Mouse (Mus musculus) stomach, embryonic 16.5 days (tissue): ENCODE results near the gene Zdhhc21. TPM values are rescaled to one million over a fixed set of nuclear protein-coding genes. Genes with fewer than 3 reads are reported as not detected.

ENCODE experiments used
- ATAC-seq: fragments of 200-750 bp; cut with Nextera tagmentation; 2 replicates; pipeline ENCODE4 v1.8.0; 2017; ENCODE audit warnings: moderate number of reproducible peaks, moderate TSS enrichment; ENCODE audit not compliant: insufficient read depth, low FRiP score
- H3K27ac ChIP-seq: fragments of 300-500 bp; sonication (generic); 2 replicates; pipeline ENCODE4 v1.5.1; 2014; ENCODE audit warnings: low read length
- H3K27me3 ChIP-seq: fragments of 300-500 bp; sonication (generic); 2 replicates; pipeline ENCODE4 v1.6.1; 2014; ENCODE audit warnings: low read length, control low read depth, mixed read lengths; ENCODE audit not compliant: control insufficient read depth, insufficient read depth
- H3K36me3 ChIP-seq: fragments of 300-500 bp; sonication (generic); 2 replicates; pipeline ENCODE4 v1.6.1; 2014; ENCODE audit warnings: low read length; ENCODE audit not compliant: control insufficient read depth, insufficient read depth
- H3K4me1 ChIP-seq: fragments of 300-500 bp; sonication (generic); 2 replicates; pipeline ENCODE4 v1.6.1; 2014; ENCODE audit warnings: low read length, control low read depth, mixed read lengths; ENCODE audit not compliant: control insufficient read depth, insufficient read depth
- H3K4me2 ChIP-seq: fragments of 300-500 bp; sonication (generic); 2 replicates; pipeline ENCODE4 v1.6.1; 2014; ENCODE audit warnings: low read depth, low read length, mixed read lengths
- H3K4me3 ChIP-seq: fragments of 300-500 bp; sonication (generic); replicated peaks from 2 replicates; pipeline ENCODE4 v1.5.1; 2014; ENCODE audit warnings: mild to moderate bottlenecking, low read length
- H3K9ac ChIP-seq: fragments of 300-500 bp; sonication (generic); 2 replicates; pipeline ENCODE4 v1.6.1; 2014; ENCODE audit warnings: low read length
- H3K9me3 ChIP-seq: fragments of 300-500 bp; sonication (generic); replicated peaks from 2 replicates; pipeline ENCODE4 v1.6.1; 2016; ENCODE audit warnings: low read length, control low read depth; ENCODE audit not compliant: control insufficient read depth
- WGBS: fragments of 180-500 bp; shearing (Covaris S2); extraction: QIAGEN DNeasy Blood & Tissue Kit; methylation state at CpG from one replicate; pipeline ENCODE4 v1.1.7; 2014; 5-methylcytosine and 5-hydroxymethylcytosine counted together
- polyA plus RNA-seq: library from polyadenylated mRNA; unstranded; fragments of >200 nt; fragmentation: Nextera tagmentation; extraction: Ambion mirVana; gene quantifications from 2 replicates; pipeline ENCODE4 v1.2.1, GENCODE M21; 2015

Gene Zdhhc21
- polyA plus RNA-seq, 1 experiment from 2014 or later: 18.2 TPM

GRCm38 (mm10) chr4:82763586-82763985 lies 96.2 kb downstream of the Zdhhc21 start:
- no peaks in the 10 kb centered on the region for H3K27me3 ChIP-seq
- H3K27ac ChIP-seq: no peak overlapping the region
- H3K9ac ChIP-seq: no peak overlapping the region
- H3K9me3 ChIP-seq: no peaks in the 10 kb centered on the region
- H3K36me3 ChIP-seq: no peaks in the 10 kb centered on the region
- no peak overlapping the region for H3K4me2 ChIP-seq
- H3K4me1 ChIP-seq: no peaks in the 10 kb centered on the region; the same call in 1 of the 2 replicates
- 50% methylated on average over 5 of the region's 5 CpGs for WGBS
- no peak for ATAC-seq
- no peak overlapping the region for H3K4me3 ChIP-seq

- Histone ChIP-seq H3K4me2 (no peak overlapping the region), H3K4me3 (no peak overlapping the region), H3K9ac (no peak overlapping the region), H3K27me3 (no peaks in the 10 kb centered on the region), H3K4me1 (no peaks in the 10 kb centered on the region; the same call in 1 of the 2 replicates), H3K36me3 (no peaks in the 10 kb centered on the region), H3K27ac (no peak overlapping the region), H3K9me3 (no peaks in the 10 kb centered on the region)
- no peak for ATAC-seq
- 10% methylated on average over 10 of the region's 10 CpGs for WGBS
These were observed 97.2 kb downstream of the Zdhhc21 start for GRCm38 (mm10) chr4:82762430-82763119.

- Histone ChIP-seq H3K36me3 (no peaks in the 10 kb centered on the region), H3K9ac (no peak overlapping the region), H3K4me3 (no peak overlapping the region), H3K27ac (no peak overlapping the region), H3K27me3 (no peaks in the 10 kb centered on the region), H3K9me3 (no peaks in the 10 kb centered on the region), H3K4me1 (no peaks in the 10 kb centered on the region), H3K4me2 (no peak overlapping the region)
- no peak for ATAC-seq
- WGBS: 34% methylated on average over 3 of the region's 3 CpGs
These were observed 103.5 kb downstream of the Zdhhc21 start for GRCm38 (mm10) chr4:82756295-82756626.

- no peaks in the 10 kb centered on the region for H3K27me3 ChIP-seq
- 67% methylated on average over 3 of the region's 3 CpGs for WGBS
- no peak overlapping the region for H3K27ac ChIP-seq
- no peak overlapping the region for H3K4me2 ChIP-seq
- no peaks in the 10 kb centered on the region for H3K4me1 ChIP-seq
- no peak overlapping the region for H3K4me3 ChIP-seq
- H3K9ac ChIP-seq: no peak overlapping the region
- no peaks in the 10 kb centered on the region for H3K9me3 ChIP-seq
- no peak for ATAC-seq
- H3K36me3 ChIP-seq: no peaks in the 10 kb centered on the region
These were observed 104.0 kb downstream of the Zdhhc21 start for GRCm38 (mm10) chr4:82755616-82756294.

Other genes starting within 250 kb of the Zdhhc21 start
- 51.2 and 60.1 TPM in 2 replicates for gene Nfib, start 154.2 kb downstream of the Zdhhc21 start, polyA plus RNA-seq
- 0.12 and 0.25 TPM in 2 replicates for gene Cer1, start 25.2 kb upstream of the Zdhhc21 start, polyA plus RNA-seq
- 10.3 and 11.7 TPM in 2 replicates for gene Frem1, start 192.4 kb upstream of the Zdhhc21 start, polyA plus RNA-seq